Mouse (Mus musculus): ENCODE measurements around the gene Abraxas1.

Abraxas1 gene

DNA sequence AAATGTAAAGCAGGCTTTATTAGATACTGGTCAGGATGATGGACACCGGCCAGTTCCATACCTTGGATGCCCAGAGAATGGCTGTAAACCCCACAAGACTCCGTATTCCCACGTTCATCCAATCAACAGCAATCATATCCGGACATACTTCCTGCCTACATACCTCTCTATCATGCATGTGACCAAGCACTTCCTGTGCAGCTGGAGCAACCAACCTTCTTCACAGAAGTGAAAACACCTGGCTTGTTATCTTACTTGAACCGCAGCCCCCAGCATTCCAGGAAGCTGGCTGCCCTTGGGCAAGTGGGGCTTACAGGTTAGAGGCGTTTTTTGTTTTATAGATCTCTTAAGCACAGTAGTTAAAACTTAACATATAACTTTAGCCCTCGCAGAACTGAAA, 2.1 kb upstream of the Abraxas1 start:
- no peak for DNase-seq (ENCODE audit: low spot score)

DNA sequence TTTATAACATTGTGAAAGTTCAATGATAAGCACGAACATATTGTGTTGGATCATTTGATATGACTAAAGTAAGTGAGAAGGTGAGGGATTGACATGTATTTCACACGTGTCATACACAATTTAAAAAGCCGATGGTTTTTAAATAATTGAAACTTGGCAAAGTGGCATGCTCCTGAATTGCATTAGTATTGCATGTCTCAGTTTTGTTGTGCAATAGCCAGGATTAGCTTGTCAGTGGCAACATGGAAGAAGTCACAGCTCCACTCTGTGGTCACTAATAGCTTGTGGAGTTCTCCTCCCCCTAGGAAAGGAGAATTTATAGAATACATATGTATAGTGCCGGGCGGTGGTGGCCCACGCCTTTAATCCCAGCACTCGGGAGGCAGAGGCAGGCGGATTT, 610 bp upstream of the Abraxas1 start:
- no peak for DNase-seq (ENCODE audit: low spot score)

DNA sequence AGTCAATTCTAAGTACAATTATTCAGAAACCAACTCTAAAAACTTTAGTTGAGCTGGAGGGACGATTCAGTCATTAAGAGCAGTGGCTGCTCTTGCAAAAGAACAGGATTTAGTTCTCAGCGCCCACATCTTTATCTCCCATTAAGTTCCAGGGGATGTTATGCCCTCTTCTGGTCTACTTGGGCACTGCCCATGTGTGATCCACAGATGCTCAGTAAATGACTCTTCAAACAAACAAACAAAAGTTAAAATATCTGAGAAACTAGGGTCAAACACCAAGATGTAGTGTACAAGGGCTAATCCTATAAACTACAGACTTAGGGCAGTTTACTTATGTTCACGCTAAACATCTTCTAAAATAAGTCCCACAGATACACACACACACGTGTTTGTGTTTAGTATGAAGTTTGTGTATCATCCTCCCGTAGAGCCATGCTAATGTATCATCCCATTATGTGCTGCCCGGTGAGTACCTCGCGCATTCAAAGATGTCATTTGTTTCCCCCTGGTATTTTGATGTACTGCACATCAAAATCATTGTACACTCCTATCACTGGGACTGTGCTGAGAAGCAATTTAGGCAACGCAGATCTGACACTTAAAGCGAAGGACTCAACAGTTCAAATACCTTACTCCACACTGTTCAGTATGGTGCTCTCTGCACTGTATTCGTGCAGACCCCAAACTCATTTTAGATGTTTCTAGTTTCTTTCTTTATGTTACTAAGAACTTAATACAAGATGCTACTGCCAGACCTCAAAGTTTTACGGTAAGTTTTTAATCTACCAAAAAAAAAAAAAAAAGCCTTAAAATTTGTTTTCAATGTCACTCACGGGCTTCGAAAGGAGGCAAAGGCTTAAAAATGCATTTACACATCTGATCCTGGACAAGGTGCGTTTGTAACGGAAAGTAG, 941 bp downstream of the Abraxas1 start:
- DNase-seq (ENCODE audit: low spot score): peak; percentile 49

DNA sequence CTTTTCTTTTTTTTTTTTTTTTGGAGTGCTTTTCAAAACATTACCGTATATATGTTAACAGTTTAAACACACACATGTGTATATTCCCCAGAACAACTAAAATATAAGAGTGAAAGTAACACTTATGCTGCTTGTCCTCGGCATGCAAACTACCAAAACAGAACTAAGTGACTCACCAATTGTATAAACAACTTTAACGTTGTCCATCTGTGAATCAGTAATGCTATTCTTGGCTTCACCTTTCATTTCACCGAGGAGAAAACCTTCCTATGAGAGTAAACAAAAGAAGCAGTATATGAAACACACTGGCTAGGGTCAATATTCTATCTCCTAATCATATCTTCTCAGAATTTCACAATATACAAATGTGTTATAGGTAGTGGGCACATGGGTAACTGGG, 2.4 kb downstream of the Abraxas1 start:
- DNase-seq (ENCODE audit: low spot score): no peak

DNA sequence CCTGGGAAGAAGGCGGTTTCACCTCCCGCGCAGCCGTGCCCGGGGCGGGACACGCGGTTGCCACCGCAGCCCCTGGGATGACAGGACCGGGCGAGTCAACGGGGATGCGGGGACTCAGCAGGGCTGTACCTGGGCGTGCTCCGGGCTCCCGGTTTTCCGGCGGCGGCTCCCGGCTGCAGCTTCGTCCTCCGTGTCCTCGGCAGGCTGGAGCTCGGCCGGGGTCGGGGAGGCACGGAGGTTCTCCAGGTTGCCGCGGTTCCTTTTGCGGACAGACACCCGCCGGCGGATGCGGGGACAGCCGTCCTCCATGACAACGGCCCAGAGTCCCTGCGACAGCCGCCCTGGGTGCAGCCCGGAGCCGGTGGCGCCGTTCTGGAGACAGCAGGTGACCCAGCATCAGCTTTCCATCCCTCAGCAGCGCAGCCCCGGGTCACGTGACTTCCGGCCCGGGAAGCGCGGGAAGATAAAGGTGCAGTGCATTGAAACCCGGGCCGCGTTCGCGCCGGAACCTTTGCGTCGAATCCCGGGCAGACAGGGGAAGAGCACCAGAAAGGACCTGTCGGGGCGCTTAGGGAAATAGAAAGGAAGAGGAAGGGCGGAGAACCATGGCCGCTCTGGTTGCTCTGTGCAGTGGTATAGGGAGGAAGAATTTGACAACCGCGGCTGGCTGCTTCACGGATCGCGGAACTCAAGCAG, 22.5 kb downstream of the Abraxas1 start, which contains the start of the genes Helq and Mrps18c:
Gene Helq, minus strand, starts transcription at position 434 of the 696 bp plus-strand sequence.
Gene Mrps18c, plus strand, starts transcription at position 463 of the 696 bp plus-strand sequence.
- DNase-seq (ENCODE audit: low spot score): peak; percentile 96

DNA sequence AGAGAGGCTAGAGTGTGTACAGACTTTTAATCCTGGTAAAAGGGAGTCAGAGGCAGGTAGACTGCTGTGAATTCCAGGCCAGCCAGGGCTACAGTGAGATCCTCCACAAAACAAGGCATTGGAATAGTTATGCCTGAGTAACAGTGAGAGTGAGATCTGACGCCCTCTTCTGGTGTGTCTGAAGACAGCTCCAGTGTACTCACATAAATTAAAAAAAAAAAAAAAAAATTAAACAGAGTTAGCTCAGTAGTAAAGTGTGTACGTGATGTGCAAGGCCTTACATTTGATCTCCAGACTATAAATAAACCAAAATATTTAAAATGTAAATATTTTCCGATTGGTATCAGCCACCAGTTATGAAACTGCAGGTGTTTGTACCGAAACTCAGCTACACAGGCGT, 26.7 kb downstream of the Abraxas1 start:
- no peak for DNase-seq (ENCODE audit: low spot score)

DNA sequence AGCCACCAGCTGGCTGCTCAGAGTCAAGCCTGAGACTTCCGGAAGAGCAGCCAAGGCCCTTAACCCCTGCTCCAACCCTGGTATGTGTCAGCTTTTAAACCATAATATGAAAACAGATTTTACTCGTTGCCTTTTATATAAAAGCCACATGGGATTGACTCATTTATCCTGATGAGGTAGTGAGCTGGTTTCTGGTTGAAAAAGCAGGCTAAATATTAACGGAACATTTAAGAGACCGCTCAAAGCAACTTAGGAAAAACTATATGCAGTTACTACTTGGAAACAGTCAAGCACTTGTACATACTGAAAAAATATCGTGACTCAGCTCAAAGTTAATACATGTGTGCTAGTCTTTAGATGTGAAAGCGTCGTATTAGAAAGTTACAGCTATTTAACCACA, 28.5 kb downstream of the Abraxas1 start:
- no peak for DNase-seq (ENCODE audit: low spot score)

DNA sequence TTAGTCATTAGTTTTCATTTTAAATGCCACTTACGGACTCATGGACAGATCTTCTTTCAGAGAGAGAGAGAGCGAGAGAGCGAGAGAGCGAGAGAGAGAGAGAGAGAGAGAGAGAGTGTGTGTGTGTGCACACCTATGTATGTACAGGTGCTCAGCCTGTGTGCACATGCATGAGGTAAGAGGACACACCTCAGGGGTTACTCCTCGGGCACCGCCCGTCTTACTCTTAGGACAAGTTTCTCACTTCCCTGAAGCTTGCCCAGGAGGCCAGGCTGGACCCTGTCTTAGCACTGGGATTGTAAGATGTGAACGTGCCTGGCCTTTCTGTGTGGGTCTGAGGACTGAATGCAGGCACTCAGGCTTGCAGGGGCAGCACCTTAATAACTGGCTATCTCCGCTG, 33.2 kb downstream of the Abraxas1 start:
- no peak for DNase-seq (ENCODE audit: low spot score)

DNA sequence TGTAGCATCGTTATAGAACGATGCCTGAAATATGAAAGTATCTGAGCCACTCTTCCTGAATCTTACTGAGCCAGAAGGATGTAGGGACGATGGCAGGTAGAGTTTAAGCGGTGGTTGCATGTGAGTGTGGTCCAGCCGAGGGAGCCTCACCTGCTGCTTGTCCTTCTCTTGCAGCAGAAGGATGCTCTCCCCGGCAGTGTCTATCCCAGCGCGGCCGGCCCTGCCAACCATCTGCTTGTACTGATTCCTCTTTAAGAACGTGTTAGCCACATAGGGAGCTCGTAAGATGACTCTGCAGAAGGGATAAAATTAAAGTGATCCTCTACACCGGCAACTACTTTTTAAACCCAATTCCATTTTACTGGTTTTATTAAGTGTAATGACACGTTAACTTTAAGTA, 41.8 kb downstream of the Abraxas1 start:
- no peak for DNase-seq (ENCODE audit: low spot score)

DNA sequence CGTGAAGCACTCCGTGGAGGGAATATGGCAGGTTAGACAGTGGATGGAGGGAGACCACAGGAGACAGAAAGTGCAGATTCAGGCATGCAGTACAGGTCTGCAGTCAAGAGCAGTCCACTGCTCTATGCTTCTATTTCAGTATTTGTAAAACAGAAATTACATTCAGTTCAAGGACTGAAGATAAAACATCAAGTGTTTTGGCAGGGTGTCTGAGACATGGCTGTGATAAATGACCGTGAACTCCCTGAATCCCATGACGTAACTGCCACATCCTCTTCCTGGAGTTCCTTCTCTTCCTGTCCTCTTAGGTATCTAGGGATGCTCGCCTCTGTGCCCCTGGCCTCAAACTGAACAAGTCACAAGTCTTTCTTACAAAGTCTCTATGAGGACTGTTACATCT, 43.9 kb downstream of the Abraxas1 start:
- no peak for DNase-seq (ENCODE audit: low spot score)

DNA sequence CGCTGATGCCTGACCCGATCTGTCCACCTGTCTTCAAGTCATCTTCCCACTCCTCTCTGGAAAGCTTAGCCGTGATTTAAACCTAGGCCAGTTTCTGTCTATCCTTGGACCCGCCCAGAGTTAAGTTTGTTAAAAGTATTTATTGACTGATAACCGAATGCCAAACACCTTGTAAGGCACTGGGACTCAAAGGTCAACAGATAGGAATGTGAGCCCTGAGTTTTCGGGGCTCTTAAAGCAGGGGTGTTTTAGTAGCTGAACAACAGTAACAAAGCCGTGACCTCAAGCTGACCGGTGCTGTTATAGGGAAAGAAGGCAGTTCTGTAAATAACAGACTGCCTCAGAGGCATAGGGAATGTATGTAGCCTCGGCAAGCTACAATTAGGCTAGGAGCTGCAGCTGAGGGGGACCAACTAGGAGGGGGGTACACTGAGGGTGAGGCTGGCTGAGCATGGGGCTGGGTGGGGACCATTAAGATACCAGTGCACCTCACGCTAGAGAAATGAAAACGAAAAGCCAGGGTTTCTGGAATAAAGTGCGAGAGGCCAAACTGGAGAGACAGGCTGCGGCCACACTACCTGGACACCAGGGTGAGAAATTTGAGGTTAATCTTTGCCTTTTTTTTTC, 44.9 kb downstream of the Abraxas1 start:
- no peak for DNase-seq (ENCODE audit: low spot score)

DNA sequence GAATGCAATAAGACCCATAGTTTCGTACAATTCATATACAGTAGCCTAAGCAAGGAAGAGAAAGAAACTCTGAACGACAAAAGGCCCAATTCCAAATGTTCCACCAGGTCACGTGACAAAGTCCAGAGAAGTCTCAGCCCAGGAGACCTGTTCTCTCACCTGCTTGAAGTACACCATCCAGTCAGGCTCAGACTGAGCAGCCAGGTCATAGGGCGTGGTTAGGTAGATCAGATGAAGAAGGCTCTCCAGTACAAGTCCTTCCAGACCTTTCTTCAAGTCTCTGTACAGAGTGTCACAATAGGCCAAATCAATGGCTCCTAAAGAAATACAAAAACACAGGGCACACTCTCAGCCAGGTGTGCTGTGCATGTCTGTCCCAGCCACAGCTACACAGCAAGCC, 49.2 kb downstream of the Abraxas1 start:
- DNase-seq (ENCODE audit: low spot score): no peak

DNA sequence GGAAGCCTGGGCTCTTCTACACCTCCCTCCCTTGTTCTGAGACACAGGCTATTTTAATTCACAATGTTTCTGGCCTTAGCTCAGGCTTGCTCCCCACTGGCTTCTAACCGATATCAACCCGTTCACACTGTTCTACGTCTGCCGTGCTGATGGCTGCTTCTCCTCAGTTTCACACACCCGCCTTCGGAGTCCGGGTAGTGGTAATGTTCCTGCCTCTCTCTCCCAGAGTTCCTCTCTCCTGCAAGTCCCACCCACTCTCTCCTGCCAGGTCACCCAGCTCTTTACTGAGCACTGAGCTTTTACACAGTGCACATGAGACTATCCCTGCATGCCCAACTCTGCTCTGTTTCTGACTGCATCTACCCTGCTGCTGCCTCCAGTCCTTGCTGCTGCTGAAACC, 54.7 kb downstream of the Abraxas1 start:
- no peak for DNase-seq (ENCODE audit: low spot score)

DNA sequence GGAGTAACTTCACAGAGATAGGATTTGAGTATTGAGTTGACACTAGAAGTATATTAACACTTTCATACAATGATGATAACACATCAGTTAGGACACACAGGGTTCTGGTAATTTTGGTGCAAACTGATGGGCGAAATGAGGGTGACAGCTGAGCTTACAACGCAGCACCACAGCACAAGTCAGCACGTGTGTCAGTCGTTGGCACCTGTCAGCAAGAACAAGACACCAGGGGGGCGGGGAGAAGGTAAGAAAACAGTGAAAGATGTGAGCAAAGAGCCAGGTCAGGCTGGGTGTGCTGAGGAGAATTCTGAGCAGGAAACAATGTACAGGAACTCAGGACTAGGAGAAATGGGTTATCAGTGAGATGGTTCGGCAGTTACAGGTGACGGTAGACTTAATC, 59.0 kb downstream of the Abraxas1 start:
- DNase-seq (ENCODE audit: low spot score): no peak

DNA sequence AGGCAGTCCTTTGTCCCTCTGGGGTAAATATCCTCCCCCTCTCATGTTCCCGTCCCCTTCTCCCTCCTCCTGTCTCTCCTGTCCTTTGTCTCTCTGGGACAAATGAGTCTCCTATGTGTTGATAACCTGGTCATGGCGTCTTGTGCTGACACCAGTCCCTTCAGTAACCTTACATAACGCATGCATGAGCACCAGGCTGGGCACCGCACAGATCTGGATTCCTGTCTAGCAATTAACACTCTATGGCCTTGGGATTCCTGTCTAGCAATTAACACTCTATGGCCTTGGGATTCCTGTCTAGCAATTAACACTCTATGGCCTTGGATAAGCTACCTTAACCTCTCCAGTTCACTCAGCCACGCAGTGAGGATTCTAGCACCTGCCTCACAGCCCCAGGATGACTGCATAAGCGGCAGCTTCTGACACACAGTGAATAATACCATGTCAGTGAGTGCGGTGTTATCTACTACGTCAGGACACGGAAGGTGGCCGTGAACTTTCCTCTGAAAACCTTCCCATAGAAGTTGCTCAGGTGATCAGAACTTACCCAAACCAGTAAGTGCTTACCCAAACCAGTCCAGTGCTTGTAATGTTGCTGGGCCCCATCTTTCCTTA, 60.6 kb downstream of the Abraxas1 start:
- DNase-seq (ENCODE audit: low spot score): no peak

DNA sequence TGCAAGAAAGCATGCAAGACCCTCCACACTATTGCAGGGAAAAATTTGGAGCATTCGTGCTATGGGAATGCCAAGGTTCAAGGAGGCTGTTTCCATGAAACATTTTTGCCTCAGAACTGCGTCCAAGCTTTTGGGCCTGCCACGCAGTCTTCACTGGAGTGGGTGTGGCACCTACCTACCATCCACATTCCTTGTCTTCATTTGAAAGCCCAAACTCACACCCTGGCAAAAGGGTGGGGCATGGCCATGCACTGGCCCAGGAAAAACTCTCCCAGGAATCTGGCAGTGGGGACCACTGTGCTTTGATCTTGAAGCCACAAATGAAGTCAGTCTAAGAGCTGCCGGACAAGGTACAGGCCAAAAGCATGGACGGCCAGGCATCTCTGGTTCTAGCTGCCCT, 62.6 kb downstream of the Abraxas1 start:
- no peak for DNase-seq (ENCODE audit: low spot score)

Measured in embryo, embryonic 10 days (tissue).